Mouse (Mus musculus) midbrain, embryonic 16.5 days (tissue): Measurements from ENCODE around the gene Rxfp2. TPM values are rescaled to one million over a fixed set of nuclear protein-coding genes. Genes with fewer than 3 reads are reported as not detected.

Experiments used
- ATAC-seq: fragments of 200-750 bp; cut with Nextera tagmentation; 2 replicates; pipeline ENCODE4 v1.8.0; 2017; ENCODE audit warnings: moderate TSS enrichment
- H3K27ac ChIP-seq: fragments of 300-500 bp; sonication (generic); 2 replicates; pipeline ENCODE4 v1.5.1; 2014; ENCODE audit warnings: mild to moderate bottlenecking, low read length, mixed read lengths
- H3K27me3 ChIP-seq: fragments of 300-500 bp; sonication (generic); 2 replicates; pipeline ENCODE4 v1.6.1; 2014; ENCODE audit warnings: low read depth, low read length, mixed read lengths; ENCODE audit not compliant: control insufficient read depth, insufficient read depth
- H3K36me3 ChIP-seq: fragments of 300-500 bp; sonication (generic); 2 replicates; pipeline ENCODE4 v1.6.1; 2014; ENCODE audit warnings: mild to moderate bottlenecking, low read length, moderate library complexity, mixed read lengths; ENCODE audit not compliant: control insufficient read depth, insufficient read depth
- H3K4me1 ChIP-seq: fragments of 300-500 bp; sonication (generic); 2 replicates; pipeline ENCODE4 v1.6.1; 2014; ENCODE audit warnings: mild to moderate bottlenecking, low read length, mixed read lengths; ENCODE audit not compliant: control insufficient read depth, insufficient read depth
- H3K4me2 ChIP-seq: fragments of 300-500 bp; sonication (generic); 2 replicates; pipeline ENCODE4 v1.6.1; 2014; ENCODE audit warnings: mild to moderate bottlenecking, low read length, mixed read lengths
- H3K4me3 ChIP-seq: fragments of 300-500 bp; sonication (generic); 2 replicates; pipeline ENCODE4 v1.5.1; 2014; ENCODE audit warnings: low read depth, mild to moderate bottlenecking, low read length, moderate library complexity, mixed read lengths
- H3K9ac ChIP-seq: fragments of 300-500 bp; sonication (generic); 2 replicates; pipeline ENCODE4 v1.6.1; 2014; ENCODE audit warnings: low read depth, low read length, mixed read lengths
- H3K9me3 ChIP-seq: fragments of 300-500 bp; sonication (generic); replicated peaks from 2 replicates; pipeline ENCODE4 v1.6.1; 2014; ENCODE audit warnings: mild to moderate bottlenecking, low read length, mixed read lengths; ENCODE audit not compliant: control insufficient read depth, poor library complexity, severe bottlenecking
- WGBS: fragments of 180-500 bp; shearing (Covaris S2); extraction: QIAGEN DNeasy Blood & Tissue Kit; methylation state at CpG from one replicate; pipeline ENCODE4 v1.1.7; 2014; 5-methylcytosine and 5-hydroxymethylcytosine counted together
- polyA plus RNA-seq: library from polyadenylated mRNA; unstranded; fragments of >200 nt; fragmentation: Nextera tagmentation; extraction: Ambion mirVana; gene quantifications from 2 replicates; pipeline ENCODE4 v1.2.1, GENCODE M21; 2015

Gene Rxfp2
- polyA plus RNA-seq: 1.1 and 1.9 TPM in 2 replicates

DNA sequence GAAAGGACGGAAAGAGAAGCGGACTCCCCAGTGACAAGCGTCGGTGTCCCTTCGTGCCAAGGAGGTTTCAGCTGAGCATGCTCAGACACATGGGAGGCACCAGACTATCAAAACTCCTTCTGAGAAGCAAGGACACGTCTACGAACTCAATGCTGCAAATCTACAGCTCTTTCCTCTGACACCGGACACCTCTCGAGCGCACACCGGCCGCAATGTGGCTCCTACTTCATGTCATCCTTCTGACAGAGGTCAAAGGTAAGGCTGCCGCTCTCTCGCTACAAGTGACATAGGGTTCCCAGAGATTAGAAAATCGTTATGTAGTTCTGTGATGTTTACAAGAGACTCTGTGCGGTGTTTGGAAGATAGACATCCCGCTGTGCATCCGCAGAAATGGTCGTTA, at the start of gene Rxfp2:
Gene Rxfp2, plus strand, starts transcription at position 20 of the 400 bp plus-strand sequence.
- H3K9ac ChIP-seq: no peak within 1 kb of the TSS
- H3K4me1 ChIP-seq: peaks cover 5% of the 10 kb centered on the region; the same call in 1 of the 2 replicates
- H3K27me3 ChIP-seq: no peaks in the 10 kb centered on the region; the same call in 1 of the 2 replicates
- H3K4me3 ChIP-seq: no peak within 1 kb of the TSS
- WGBS: 67% methylated on average over 19 of the region's 19 CpGs
- H3K4me2 ChIP-seq: no peak within 1 kb of the TSS
- H3K36me3 ChIP-seq: no peaks in the 10 kb centered on the region
- H3K9me3 ChIP-seq: no peaks in the 10 kb centered on the region
- ATAC-seq: no peak
- no peak within 1 kb of the TSS for H3K27ac ChIP-seq

DNA sequence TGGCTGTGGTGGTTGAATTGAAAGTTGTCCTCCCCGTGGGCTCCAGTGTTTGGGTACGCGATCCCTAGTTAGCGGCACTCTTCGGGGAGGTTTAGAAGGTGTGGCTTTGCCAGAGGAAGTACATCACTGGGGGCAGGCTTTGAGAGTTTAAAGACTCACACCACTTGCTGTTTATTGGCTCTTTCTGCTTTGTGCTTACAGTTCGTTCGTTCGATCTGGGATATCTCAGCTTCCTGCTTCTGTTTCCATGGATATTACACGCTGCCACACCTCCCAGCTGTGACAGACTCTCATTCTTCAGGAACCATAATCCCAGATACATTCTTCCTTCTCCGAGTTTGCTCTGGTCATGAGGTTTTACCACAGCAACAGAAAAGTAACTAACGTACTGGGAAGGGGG, 48.2 kb upstream of the Rxfp2 start:
- H3K4me3 ChIP-seq: no peak overlapping the region
- H3K36me3 ChIP-seq: no peaks in the 10 kb centered on the region
- 86% methylated on average over 11 of the region's 11 CpGs for WGBS
- no peak overlapping the region for H3K9ac ChIP-seq
- no peak overlapping the region for H3K27ac ChIP-seq
- no peak for ATAC-seq
- H3K9me3 ChIP-seq: no peaks in the 10 kb centered on the region
- no peaks in the 10 kb centered on the region for H3K4me1 ChIP-seq
- H3K27me3 ChIP-seq: no peaks in the 10 kb centered on the region
- no peak overlapping the region for H3K4me2 ChIP-seq

DNA sequence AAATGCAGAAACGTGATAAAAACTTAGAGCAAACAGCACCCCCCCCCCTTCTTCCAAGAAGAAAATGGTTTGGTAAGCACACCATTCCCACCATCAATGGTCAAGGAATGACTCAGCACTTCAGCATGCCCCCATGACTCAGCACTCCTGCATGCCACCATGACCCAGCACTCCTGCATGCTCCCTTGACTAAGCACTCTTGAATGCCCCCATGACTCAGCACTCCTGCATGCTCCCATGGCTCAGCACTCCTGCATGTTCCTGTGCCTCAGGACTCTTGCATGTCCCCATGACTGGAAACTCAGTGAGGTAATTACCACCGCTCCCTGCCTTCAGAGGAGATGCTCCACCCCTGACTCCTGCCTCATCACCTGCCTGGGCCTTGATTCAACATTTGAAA, 41.4 kb upstream of the Rxfp2 start:
- H3K4me2 ChIP-seq: no peak overlapping the region
- no peak overlapping the region for H3K4me3 ChIP-seq
- no peaks in the 10 kb centered on the region for H3K36me3 ChIP-seq
- no peak overlapping the region for H3K27ac ChIP-seq
- H3K4me1 ChIP-seq: no peaks in the 10 kb centered on the region
- H3K9me3 ChIP-seq: no peaks in the 10 kb centered on the region
- H3K9ac ChIP-seq: no peak overlapping the region
- H3K27me3 ChIP-seq: no peaks in the 10 kb centered on the region
- no peak for ATAC-seq
- WGBS: 74% methylated on average over 2 of the region's 2 CpGs

DNA sequence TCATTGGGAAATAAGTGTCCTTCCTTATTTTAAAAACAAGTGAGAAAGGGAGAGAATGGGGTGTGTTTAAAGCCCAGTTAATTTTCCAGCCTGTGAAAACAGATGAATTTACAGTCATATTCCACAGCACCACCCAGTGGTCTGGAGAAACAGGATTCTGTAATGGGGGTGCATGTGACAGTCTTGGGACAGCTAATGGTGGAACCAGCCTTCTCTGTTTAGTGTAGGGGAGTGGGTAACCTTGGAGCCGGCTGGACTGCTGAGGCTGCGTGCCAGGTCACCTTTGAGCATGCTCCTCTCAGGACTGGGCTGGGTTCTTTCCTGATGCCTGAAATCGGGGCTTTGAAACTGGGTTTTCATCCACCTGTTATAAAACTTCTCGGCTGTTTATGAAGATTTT, 34.9 kb upstream of the Rxfp2 start:
- ATAC-seq: no peak
- Histone ChIP-seq H3K27me3 (no peaks in the 10 kb centered on the region), H3K9ac (no peak overlapping the region), H3K9me3 (no peaks in the 10 kb centered on the region), H3K27ac (no peak overlapping the region), H3K4me2 (no peak overlapping the region), H3K4me3 (no peak overlapping the region), H3K36me3 (no peaks in the 10 kb centered on the region), H3K4me1 (no peaks in the 10 kb centered on the region)
- WGBS: 91% methylated on average over 4 of the region's 4 CpGs

DNA sequence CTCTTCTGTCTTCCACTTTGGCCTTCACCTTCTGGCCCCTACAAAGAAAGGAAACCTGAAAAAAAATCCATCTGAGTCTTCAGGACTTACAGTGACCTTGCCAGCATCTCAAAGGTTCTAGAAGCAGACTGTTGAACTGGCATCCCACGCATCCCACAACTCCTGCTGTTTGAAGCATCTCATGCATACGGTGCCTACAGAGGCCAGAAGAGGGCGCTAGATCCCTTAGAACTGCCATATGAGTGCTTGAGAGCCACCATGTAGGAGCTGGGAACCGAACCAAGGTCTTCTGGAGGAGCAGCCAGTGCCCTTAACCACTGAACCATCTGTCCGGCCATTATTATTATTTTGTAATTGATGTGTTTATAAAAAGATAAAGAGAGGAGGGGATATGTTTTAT, 23.9 kb upstream of the Rxfp2 start:
- Histone ChIP-seq H3K27me3 (no peaks in the 10 kb centered on the region), H3K4me2 (no peak overlapping the region), H3K27ac (no peak overlapping the region), H3K9me3 (no peaks in the 10 kb centered on the region), H3K36me3 (no peaks in the 10 kb centered on the region), H3K4me3 (no peak overlapping the region), H3K9ac (no peak overlapping the region), H3K4me1 (no peaks in the 10 kb centered on the region)
- WGBS: 74% methylated on average over 5 of the region's 5 CpGs
- no peak for ATAC-seq

DNA sequence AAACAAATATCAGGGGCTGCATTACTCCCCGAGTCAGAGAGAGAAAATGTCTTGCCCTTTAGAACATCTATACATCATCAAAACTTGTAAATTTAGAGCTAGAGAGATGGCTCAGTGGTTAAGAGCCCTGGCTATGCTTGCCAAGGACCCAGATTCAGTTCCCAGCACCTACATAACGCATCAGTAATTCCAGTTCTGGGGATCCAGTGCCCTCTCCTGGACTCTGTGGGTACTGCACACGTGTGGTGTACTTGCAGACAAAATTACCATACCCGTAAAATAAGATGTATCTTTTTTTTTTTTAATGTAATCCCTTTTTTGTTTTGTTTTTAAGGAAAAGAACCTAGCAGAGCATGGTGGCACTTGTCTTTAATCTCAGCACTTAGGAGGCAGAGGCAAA, 21.9 kb upstream of the Rxfp2 start:
- Histone ChIP-seq H3K4me2 (no peak overlapping the region), H3K27me3 (no peaks in the 10 kb centered on the region), H3K9ac (no peak overlapping the region), H3K36me3 (no peaks in the 10 kb centered on the region), H3K4me3 (no peak overlapping the region), H3K4me1 (no peaks in the 10 kb centered on the region), H3K9me3 (no peaks in the 10 kb centered on the region), H3K27ac (no peak overlapping the region)
- no peak for ATAC-seq
- WGBS: 92% methylated on average over 4 of the region's 4 CpGs

DNA sequence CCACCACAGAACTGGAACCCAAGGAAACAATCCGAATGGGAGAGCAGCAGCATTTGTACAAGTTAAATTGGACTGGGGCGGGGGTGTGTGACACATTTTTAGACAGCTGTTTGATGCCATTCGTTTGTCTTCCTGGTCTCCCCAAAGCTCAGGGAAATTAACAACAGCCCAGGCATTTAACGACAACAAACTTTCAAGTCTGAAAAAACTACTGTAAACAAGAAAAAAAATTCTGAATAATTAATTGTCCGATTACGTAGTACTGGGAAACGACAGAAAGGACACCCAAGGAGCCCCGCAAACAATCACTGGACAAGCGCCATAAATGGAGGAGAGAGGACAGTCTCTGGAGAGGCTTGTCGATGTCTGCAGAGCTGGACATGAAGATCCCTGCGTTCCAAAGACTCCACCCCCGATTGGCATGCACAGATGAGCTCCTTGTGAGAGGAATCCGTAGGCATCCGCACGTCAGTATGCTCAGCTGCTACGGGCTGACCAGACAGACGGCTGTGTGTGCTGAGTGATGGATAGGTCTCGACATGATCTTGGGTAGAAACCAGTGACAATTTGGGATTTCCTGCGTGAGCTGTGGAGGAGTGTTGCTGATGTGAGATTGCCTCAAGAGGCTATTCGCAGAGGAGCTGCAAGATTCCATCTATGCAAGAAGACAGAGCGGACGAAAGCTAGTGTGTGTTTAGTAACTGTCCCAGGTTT, 21.0 kb upstream of the Rxfp2 start:
- no peaks in the 10 kb centered on the region for H3K4me1 ChIP-seq
- 89% methylated on average over 22 of the region's 22 CpGs for whole genome bisulfite sequencing
- no peaks in the 10 kb centered on the region for H3K9me3 ChIP-seq
- H3K27ac ChIP-seq: no peak overlapping the region
- H3K4me3 ChIP-seq: no peak overlapping the region
- no peak for ATAC-seq
- H3K36me3 ChIP-seq: no peaks in the 10 kb centered on the region
- H3K27me3 ChIP-seq: no peaks in the 10 kb centered on the region
- no peak overlapping the region for H3K9ac ChIP-seq
- H3K4me2 ChIP-seq: no peak overlapping the region

DNA sequence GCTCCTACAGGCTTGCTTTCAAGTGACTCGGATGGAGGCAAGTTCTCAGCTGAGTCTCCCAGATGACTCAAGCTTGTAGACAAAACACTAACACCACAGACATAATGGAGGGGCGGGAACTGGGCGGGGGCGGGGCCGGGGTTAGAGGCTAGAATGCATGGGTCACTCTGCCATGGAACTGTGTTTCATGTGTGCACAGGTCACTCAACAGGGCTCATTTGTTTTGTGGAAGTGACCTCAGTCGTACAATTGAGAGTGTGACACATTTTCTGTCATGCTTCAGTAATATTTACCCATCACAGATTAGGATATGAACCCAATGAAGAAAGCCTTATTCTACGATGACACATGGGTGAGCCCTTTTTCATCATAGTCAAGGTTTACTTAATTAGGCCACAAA, 20.2 kb upstream of the Rxfp2 start:
- Histone ChIP-seq H3K9me3 (no peaks in the 10 kb centered on the region), H3K9ac (no peak overlapping the region), H3K36me3 (no peaks in the 10 kb centered on the region), H3K4me1 (no peaks in the 10 kb centered on the region), H3K27me3 (no peaks in the 10 kb centered on the region), H3K4me3 (no peak overlapping the region), H3K27ac (no peak overlapping the region), H3K4me2 (no peak overlapping the region)
- WGBS: 72% methylated on average over 7 of the region's 7 CpGs
- ATAC-seq: no peak

DNA sequence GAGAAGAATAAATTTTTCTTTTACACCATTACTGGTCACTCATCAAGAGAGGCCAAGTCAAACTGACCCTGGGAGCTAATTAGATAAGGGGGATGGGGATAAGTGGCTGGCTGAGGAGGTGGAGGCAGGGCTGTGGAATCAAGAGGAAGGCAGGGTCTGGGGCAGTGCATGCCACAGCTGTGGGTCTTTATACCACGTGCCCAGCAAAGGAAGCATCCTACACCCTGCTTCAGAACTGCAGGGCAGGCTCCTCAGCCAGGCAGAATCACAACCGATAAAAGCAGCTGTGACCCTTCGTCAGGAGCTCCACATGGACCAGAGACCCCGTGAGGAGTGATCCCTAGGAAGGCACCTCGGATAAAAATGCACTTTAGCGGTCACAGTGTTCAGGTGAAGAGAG, 13.1 kb upstream of the Rxfp2 start:
- no peak overlapping the region for H3K9ac ChIP-seq
- WGBS: 52% methylated on average over 6 of the region's 6 CpGs
- no peak overlapping the region for H3K27ac ChIP-seq
- H3K27me3 ChIP-seq: no peaks in the 10 kb centered on the region
- H3K9me3 ChIP-seq: no peaks in the 10 kb centered on the region
- no peak overlapping the region for H3K4me3 ChIP-seq
- H3K4me2 ChIP-seq: no peak overlapping the region
- no peaks in the 10 kb centered on the region for H3K36me3 ChIP-seq
- no peak for ATAC-seq
- no peaks in the 10 kb centered on the region for H3K4me1 ChIP-seq
